Mouse (Mus musculus) left cerebral cortex, adult 18-20 months (tissue): ENCODE measurements at regions not wholly inside any gene's neighbourhood (a gene's known extent, or its start where the extent isn't known, plus 50 kb on each side); places are given as distances from the start of the nearest gene placed in this dataset.

ENCODE experiments used
- DNase-seq, 2 experiments: peaks; one replicate each; pipeline ENCODE4 v3.0.0; 2021 to 2022; ENCODE audit warnings: low spot score in 2 of 2, mixed read lengths in 1 of 2

- DNase-seq, result no peak
Observed at GRCm38 (mm10) chr10:66433490-66433889, 662.4 kb upstream of the Jmjd1c start.

- DNase-seq, result peak; percentile 21 to 22
Observed at GRCm38 (mm10) chr10:66470684-66471083, 625.2 kb upstream of the Jmjd1c start.

- DNase-seq, result no peak
Observed at GRCm38 (mm10) chr10:66472038-66472437, 623.9 kb upstream of the Jmjd1c start.

GRCm38 (mm10) chr10:66475187-66475735, 620.7 kb upstream of the Jmjd1c start:
- no peak for DNase-seq

- DNase-seq, result no peak
Observed at GRCm38 (mm10) chr10:66490871-66491270, 605.1 kb upstream of the Jmjd1c start.

- DNase-seq, result no peak
Observed at GRCm38 (mm10) chr10:66491850-66492249, 604.1 kb upstream of the Jmjd1c start.

GRCm38 (mm10) chr10:66539846-66540245, 556.1 kb upstream of the Jmjd1c start:
- DNase-seq, result no peak

- no peak for DNase-seq
Observed at GRCm38 (mm10) chr10:66546656-66547055, 549.3 kb upstream of the Jmjd1c start.

- DNase-seq, result no peak
Observed at GRCm38 (mm10) chr10:66547660-66548059, 548.3 kb upstream of the Jmjd1c start.

- no peak for DNase-seq
Observed at GRCm38 (mm10) chr10:66548073-66548472, 547.9 kb upstream of the Jmjd1c start.

- DNase-seq, result no peak
Observed at GRCm38 (mm10) chr10:66552919-66553318, 543.0 kb upstream of the Jmjd1c start.

GRCm38 (mm10) chr10:66554259-66554658, 541.7 kb upstream of the Jmjd1c start:
- no peak for DNase-seq

- no peak for DNase-seq
Observed at GRCm38 (mm10) chr10:66558097-66558840, 537.7 kb upstream of the Jmjd1c start.

- DNase-seq, result no peak
Observed at GRCm38 (mm10) chr10:66565374-66565773, 530.6 kb upstream of the Jmjd1c start.

- peak; percentile 21 to 27 for DNase-seq
Observed at GRCm38 (mm10) chr10:66574846-66575535, 520.9 kb upstream of the Jmjd1c start.

GRCm38 (mm10) chr10:66593001-66593400, 502.9 kb upstream of the Jmjd1c start:
- no peak for DNase-seq

GRCm38 (mm10) chr10:66593506-66593905, 502.4 kb upstream of the Jmjd1c start:
- no peak for DNase-seq

- DNase-seq, result peak; percentile 11 to 19
Observed at GRCm38 (mm10) chr10:66597952-66598351, 498.0 kb upstream of the Jmjd1c start.

GRCm38 (mm10) chr10:66607141-66607540, 488.8 kb upstream of the Jmjd1c start:
- no peak for DNase-seq

- DNase-seq, result no peak
Observed at GRCm38 (mm10) chr10:66616280-66616679, 479.6 kb upstream of the Jmjd1c start.

GRCm38 (mm10) chr10:66630996-66631395, 464.9 kb upstream of the Jmjd1c start:
- DNase-seq, result no peak
